Mouse (Mus musculus) liver, adult 2 months (tissue): Measurements from ENCODE around the gene Necap2. TPM values are rescaled to one million over a fixed set of nuclear protein-coding genes. Genes with fewer than 3 reads are reported as not detected.

Source experiments
- DNase-seq: peaks from one replicate; pipeline ENCODE4 v3.0.0-alpha.2; 2011; ENCODE audit warnings: low read depth, low spot score; ENCODE audit errors: extremely low read depth
- H3K27ac ChIP-seq: fragments of 200-500 bp; replicated peaks from 2 replicates; pipeline ENCODE4 v1.5.1; 2012; ENCODE audit warnings: low read depth, mild to moderate bottlenecking, control low read depth, inconsistent platforms, low read length; ENCODE audit not compliant: insufficient read depth
- H3K27me3 ChIP-seq: fragments of 200-500 bp; 2 replicates; pipeline ENCODE4 v1.6.1; 2012; ENCODE audit warnings: mild to moderate bottlenecking, moderate library complexity, low read length, inconsistent platforms; ENCODE audit not compliant: control insufficient read depth, insufficient read depth
- H3K36me3 ChIP-seq: fragments of 200-500 bp; 2 replicates; pipeline ENCODE4 v1.6.1; 2012; ENCODE audit warnings: low read length, inconsistent platforms; ENCODE audit not compliant: control insufficient read depth, insufficient read depth
- H3K4me1 ChIP-seq: fragments of 200-500 bp; 2 replicates; pipeline ENCODE4 v1.6.1; 2011; ENCODE audit warnings: low read length; ENCODE audit not compliant: control insufficient read depth, insufficient read depth
- H3K4me3 ChIP-seq: fragments of 200-500 bp; 2 replicates; pipeline ENCODE4 v1.5.1; 2011; ENCODE audit warnings: low read depth, mild to moderate bottlenecking, control low read depth, low read length, moderate library complexity; ENCODE audit not compliant: insufficient read depth
- H3K79me2 ChIP-seq: fragments of 200-500 bp; 2 replicates; pipeline ENCODE4 v1.6.1; 2012; ENCODE audit warnings: inconsistent platforms, mild to moderate bottlenecking, low read length, moderate library complexity; ENCODE audit not compliant: control insufficient read depth, insufficient read depth
- H3K9ac ChIP-seq: fragments of 200-500 bp; 2 replicates; pipeline ENCODE4 v1.6.1; 2012; ENCODE audit warnings: low read depth, mild to moderate bottlenecking, control low read depth, inconsistent platforms, low read length
- CTCF ChIP-seq: fragments of 200-500 bp; IDR thresholded peaks from 2 replicates; pipeline ENCODE4 v1.5.1; 2011; ENCODE audit warnings: low read depth, low read length, control low read depth
- POLR2A ChIP-seq: fragments of 200-500 bp; IDR thresholded peaks from 2 replicates; pipeline ENCODE4 v1.6.1; 2011; ENCODE audit warnings: low read length, control low read depth; ENCODE audit not compliant: insufficient read depth; ENCODE audit errors: extremely low read depth
- WGBS: fragments of 180-500 bp; shearing (Covaris S2); methylation state at CpG from one replicate; pipeline ENCODE4 v1.1.7; 2018; 5-methylcytosine and 5-hydroxymethylcytosine counted together
- polyA plus RNA-seq: library from polyadenylated mRNA; depleted of rRNA; stranded (reverse); fragments of >200 nt; gene quantifications from 2 replicates; pipeline ENCODE4 v1.2.3, GENCODE M21; 2012
- total RNA-seq: library from RNA; depleted of rRNA; stranded (reverse); fragments of >200 nt; gene quantifications from 2 replicates; pipeline ENCODE4 v1.2.3, GENCODE M21; 2014

The Necap2 gene
- total and polyA plus RNA-seq, 2 experiments, result 5.2 to 11.3 TPM

GRCm38 (mm10) chr4:141053568-141054161 is 24.5 kb downstream of the Necap2 start:
- 67% methylated on average over 17 of the region's 17 CpGs for WGBS
- Histone ChIP-seq H3K4me1 (no peaks in the 10 kb centered on the region), H3K79me2 (no peaks in the 10 kb centered on the region), H3K27me3 (no peaks in the 10 kb centered on the region), H3K36me3 (no peaks in the 10 kb centered on the region), H3K4me3 (no peak overlapping the region), H3K9ac (no peak overlapping the region), H3K27ac (no peak overlapping the region)
- DNase-seq, result no peak
- TF ChIP-seq POLR2A, result no peak
- no peak for TF ChIP-seq CTCF

GRCm38 (mm10) chr4:141053138-141053537 is 25.0 kb downstream of the Necap2 start:
- H3K4me1 ChIP-seq, result no peaks in the 10 kb centered on the region
- TF ChIP-seq CTCF (no peak), POLR2A (no peak)
- no peaks in the 10 kb centered on the region for H3K27me3 ChIP-seq
- H3K79me2 ChIP-seq, result no peaks in the 10 kb centered on the region
- WGBS, result 76% methylated on average over 8 of the region's 8 CpGs
- no peak overlapping the region for H3K9ac ChIP-seq
- H3K36me3 ChIP-seq, result no peaks in the 10 kb centered on the region
- no peak overlapping the region for H3K27ac ChIP-seq
- H3K4me3 ChIP-seq, result no peak overlapping the region
- DNase-seq, result no peak

GRCm38 (mm10) chr4:141052442-141052841 is 25.7 kb downstream of the Necap2 start:
- Histone ChIP-seq H3K4me3 (no peak overlapping the region), H3K27ac (no peak overlapping the region), H3K9ac (no peak overlapping the region), H3K79me2 (no peaks in the 10 kb centered on the region), H3K27me3 (no peaks in the 10 kb centered on the region), H3K4me1 (no peaks in the 10 kb centered on the region), H3K36me3 (no peaks in the 10 kb centered on the region)
- TF ChIP-seq POLR2A (no peak), CTCF (no peak)
- WGBS, result 89% methylated on average over 12 of the region's 12 CpGs
- no peak for DNase-seq

- no peak for TF ChIP-seq CTCF
- TF ChIP-seq POLR2A, result no peak
- no peaks in the 10 kb centered on the region for H3K36me3 ChIP-seq
- no peak overlapping the region for H3K4me3 ChIP-seq
- no peaks in the 10 kb centered on the region for H3K4me1 ChIP-seq
- no peak for DNase-seq
- 77% methylated on average over 4 of the region's 4 CpGs for WGBS
- no peak overlapping the region for H3K27ac ChIP-seq
- H3K79me2 ChIP-seq, result no peaks in the 10 kb centered on the region
- H3K9ac ChIP-seq, result no peak overlapping the region
- H3K27me3 ChIP-seq, result no peaks in the 10 kb centered on the region
Observed at GRCm38 (mm10) chr4:141049476-141049835, 28.7 kb downstream of the Necap2 start.

- H3K9ac ChIP-seq, result no peak overlapping the region
- 94% methylated on average over 17 of the region's 17 CpGs for WGBS
Observed at GRCm38 (mm10) chr4:141048810-141049475, 29.2 kb downstream of the Necap2 start.

GRCm38 (mm10) chr4:141044816-141045215 is 33.3 kb downstream of the Necap2 start:
- Histone ChIP-seq H3K79me2 (no peaks in the 10 kb centered on the region), H3K27me3 (no peaks in the 10 kb centered on the region), H3K4me3 (no peak overlapping the region), H3K4me1 (no peaks in the 10 kb centered on the region), H3K27ac (no peak overlapping the region), H3K9ac (no peak overlapping the region), H3K36me3 (no peaks in the 10 kb centered on the region)
- no peak for TF ChIP-seq POLR2A
- TF ChIP-seq CTCF, result peak; percentile 88
- 27% methylated on average over 8 of the region's 8 CpGs for WGBS
- no peak for DNase-seq

More at GRCm38 (mm10) chr4:141048810-141049475, 29.2 kb downstream of the Necap2 start:
- TF ChIP-seq POLR2A, result no peak
- TF ChIP-seq CTCF, result no peak
- no peaks in the 10 kb centered on the region for H3K36me3 ChIP-seq
- H3K4me3 ChIP-seq, result no peak overlapping the region
- no peak overlapping the region for H3K27ac ChIP-seq
- no peaks in the 10 kb centered on the region for H3K79me2 ChIP-seq
- no peaks in the 10 kb centered on the region for H3K4me1 ChIP-seq
- DNase-seq, result no peak
- no peaks in the 10 kb centered on the region for H3K27me3 ChIP-seq
